Mouse (Mus musculus): Measurements from ENCODE around the gene Slc35g1. TPM values are rescaled to one million over a fixed set of nuclear protein-coding genes. Genes with fewer than 3 reads are reported as not detected.

The Slc35g1 gene
- total RNA-seq, 1 experiment, result 36.3 TPM

DNA sequence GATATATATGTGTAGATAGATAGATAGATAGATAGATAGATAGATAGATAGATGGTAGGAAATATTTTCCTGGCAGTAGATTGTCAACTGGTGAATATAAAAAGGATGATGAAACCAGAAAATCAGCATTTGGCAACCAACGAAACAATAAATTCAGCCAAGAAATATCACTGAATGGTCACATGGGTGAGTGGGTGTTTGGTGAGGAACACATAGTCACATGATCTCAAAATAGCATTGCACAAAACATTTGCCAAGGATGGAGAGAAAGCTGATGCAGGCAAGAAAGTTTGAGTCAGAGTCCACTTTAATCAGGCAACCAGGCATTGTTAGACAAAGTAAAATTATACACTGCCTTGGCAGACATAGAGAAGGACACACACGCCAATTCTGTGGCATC is 37.6 kb downstream of the Slc35g1 start:
- H3K27ac ChIP-seq (ENCODE audit: insufficient read depth, low read depth, low read length, poor library complexity, severe bottlenecking), result no peak overlapping the region
- no peak for DNase-seq (ENCODE audit: low read depth, low spot score)
- no peak overlapping the region for H3K4me3 ChIP-seq (ENCODE audit: insufficient read depth in 1 of 2, low read depth in 1 of 2, low read length in 2 of 2, poor library complexity in 1 of 2, severe bottlenecking in 1 of 2)
- no peak for TF ChIP-seq MAFK (IDR thresholded peaks at IDR 0.05; ENCODE audit: insufficient read depth, low read depth, low read length)
- TF ChIP-seq ZC3H11A (IDR thresholded peaks at IDR 0.05; ENCODE audit: borderline replicate concordance, low read depth, low read length), result no peak
- no peak for TF ChIP-seq ZNF384 (IDR thresholded peaks at IDR 0.05; ENCODE audit: low read depth, low read length)
- TF ChIP-seq CHD2 (IDR thresholded peaks at IDR 0.05; ENCODE audit: low read depth, low read length), result no peak
- no peak for TF ChIP-seq HCFC1 (IDR thresholded peaks at IDR 0.05; ENCODE audit: borderline replicate concordance, insufficient read depth, low read length)
- peaks cover 0 to 3% of the 10 kb centered on the region in 2 experiments; a peak in 1 of 4 replicates for H3K4me1 ChIP-seq (ENCODE audit: control insufficient read depth in 2 of 2, insufficient read depth in 2 of 2, low read length in 2 of 2, poor library complexity in 1 of 2)
- H3K36me3 ChIP-seq (ENCODE audit: control insufficient read depth, insufficient read depth, low read length, poor library complexity, severe bottlenecking), result no peaks in the 10 kb centered on the region
- in situ Hi-C loops (cut with MboI; ENCODE audit: low sequenced_read_pairs in 2 of 2, unreplicated experiment in 2 of 2), result loop anchor here in 1 of 2 experiments (25.0 kb wide), 1 partner anchor 329 kb away; no protein-coding TSS in a partner anchor
- no peak overlapping the region for H3K9ac ChIP-seq (ENCODE audit: insufficient read depth, low read depth, low read length, poor library complexity, severe bottlenecking)
- no peaks in the 10 kb centered on the region for H3K9me3 ChIP-seq (ENCODE audit: control insufficient read depth, insufficient read depth, low read depth, low read length)

DNA sequence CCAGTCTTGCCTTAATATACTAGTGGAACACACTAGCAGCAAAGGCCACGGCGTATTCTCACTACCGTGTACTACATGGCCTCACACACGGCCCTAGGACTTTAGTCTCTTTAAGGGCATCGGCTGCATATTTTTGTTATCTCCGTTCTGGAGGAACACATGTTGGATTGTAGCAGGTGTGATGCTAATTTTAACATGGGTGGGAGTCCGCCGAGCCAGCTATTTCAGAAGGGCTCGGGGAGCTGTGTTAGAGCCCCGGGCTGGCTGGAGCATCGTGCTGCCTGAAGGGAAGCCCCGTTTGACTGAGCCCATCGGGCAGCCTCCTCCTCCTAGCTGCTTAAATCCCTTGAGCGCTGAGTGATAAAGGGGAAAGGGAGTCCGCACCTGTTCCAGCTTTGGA is 39.4 kb downstream of the Slc35g1 start:
- in situ Hi-C loops (cut with MboI; ENCODE audit: low sequenced_read_pairs in 2 of 2, unreplicated experiment in 2 of 2), result loop anchor here in 1 of 2 experiments (25.0 kb wide), 1 partner anchor 327 kb away; no protein-coding TSS in a partner anchor
- Histone ChIP-seq H3K9me3 (ENCODE audit: control insufficient read depth, insufficient read depth, low read depth, low read length) (no peaks in the 10 kb centered on the region), H3K36me3 (ENCODE audit: control insufficient read depth, insufficient read depth, low read length, poor library complexity, severe bottlenecking) (no peaks in the 10 kb centered on the region), H3K4me3 (ENCODE audit: insufficient read depth in 1 of 2, low read depth in 1 of 2, low read length in 2 of 2, poor library complexity in 1 of 2, severe bottlenecking in 1 of 2) (no peak overlapping the region), H3K9ac (ENCODE audit: insufficient read depth, low read depth, low read length, poor library complexity, severe bottlenecking) (no peak overlapping the region), H3K4me1 (ENCODE audit: control insufficient read depth in 2 of 2, insufficient read depth in 2 of 2, low read length in 2 of 2, poor library complexity in 1 of 2) (peaks cover 0 to 3% of the 10 kb centered on the region in 2 experiments; a peak in 1 of 4 replicates), H3K27ac (ENCODE audit: insufficient read depth, low read depth, low read length, poor library complexity, severe bottlenecking) (no peak overlapping the region)
- no peak for TF ChIP-seq CHD2 (IDR thresholded peaks at IDR 0.05; ENCODE audit: low read depth, low read length)
- no peak for TF ChIP-seq MAFK (IDR thresholded peaks at IDR 0.05; ENCODE audit: insufficient read depth, low read depth, low read length)
- no peak for TF ChIP-seq HCFC1 (IDR thresholded peaks at IDR 0.05; ENCODE audit: borderline replicate concordance, insufficient read depth, low read length)
- no peak for TF ChIP-seq ZC3H11A (IDR thresholded peaks at IDR 0.05; ENCODE audit: borderline replicate concordance, low read depth, low read length)
- TF ChIP-seq ZNF384 (IDR thresholded peaks at IDR 0.05; ENCODE audit: low read depth, low read length), result no peak
- no peak for DNase-seq (ENCODE audit: low read depth, low spot score)

DNA sequence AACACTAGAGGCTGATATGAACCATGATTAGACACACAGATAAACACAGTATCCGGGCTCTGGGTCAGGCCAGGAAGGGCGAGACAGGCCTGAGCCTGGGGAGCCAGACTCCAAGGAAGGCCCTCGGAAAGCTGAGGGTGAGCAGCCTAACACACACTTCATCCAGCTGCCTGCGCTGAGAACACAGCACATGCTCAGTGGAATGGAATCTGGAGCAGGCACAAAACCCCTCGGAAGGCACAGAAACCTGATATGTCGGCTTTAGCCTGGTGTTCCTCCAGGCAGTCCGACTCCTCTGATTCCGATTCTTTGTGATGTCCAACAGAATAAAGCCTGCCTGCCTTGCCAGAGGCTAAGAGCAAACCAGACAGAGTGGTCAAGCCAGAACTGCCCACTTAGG is 46.1 kb downstream of the Slc35g1 start:
- DNase-seq (ENCODE audit: low read depth, low spot score), result no peak
- no peak for TF ChIP-seq ZC3H11A (IDR thresholded peaks at IDR 0.05; ENCODE audit: borderline replicate concordance, low read depth, low read length)
- no peak for TF ChIP-seq HCFC1 (IDR thresholded peaks at IDR 0.05; ENCODE audit: borderline replicate concordance, insufficient read depth, low read length)
- Histone ChIP-seq H3K27ac (ENCODE audit: insufficient read depth, low read depth, low read length, poor library complexity, severe bottlenecking) (no peak overlapping the region), H3K9ac (ENCODE audit: insufficient read depth, low read depth, low read length, poor library complexity, severe bottlenecking) (no peak overlapping the region; the same call in 1 of the 2 replicates), H3K4me3 (ENCODE audit: insufficient read depth in 1 of 2, low read depth in 1 of 2, low read length in 2 of 2, poor library complexity in 1 of 2, severe bottlenecking in 1 of 2) (no peak overlapping the region), H3K9me3 (ENCODE audit: control insufficient read depth, insufficient read depth, low read depth, low read length) (no peaks in the 10 kb centered on the region), H3K4me1 (ENCODE audit: control insufficient read depth in 2 of 2, insufficient read depth in 2 of 2, low read length in 2 of 2, poor library complexity in 1 of 2) (0 out of 4 replicates have a peak, but pooled peaks cover 0 to 2% of the 10 kb centered on the region in 2 experiments), H3K36me3 (ENCODE audit: control insufficient read depth, insufficient read depth, low read length, poor library complexity, severe bottlenecking) (no peaks in the 10 kb centered on the region)
- in situ Hi-C loops (cut with MboI; ENCODE audit: low sequenced_read_pairs in 2 of 2, unreplicated experiment in 2 of 2), result loop anchor here in 1 of 2 experiments (25.0 kb wide), 1 partner anchor 320 kb away; no protein-coding TSS in a partner anchor

DNA sequence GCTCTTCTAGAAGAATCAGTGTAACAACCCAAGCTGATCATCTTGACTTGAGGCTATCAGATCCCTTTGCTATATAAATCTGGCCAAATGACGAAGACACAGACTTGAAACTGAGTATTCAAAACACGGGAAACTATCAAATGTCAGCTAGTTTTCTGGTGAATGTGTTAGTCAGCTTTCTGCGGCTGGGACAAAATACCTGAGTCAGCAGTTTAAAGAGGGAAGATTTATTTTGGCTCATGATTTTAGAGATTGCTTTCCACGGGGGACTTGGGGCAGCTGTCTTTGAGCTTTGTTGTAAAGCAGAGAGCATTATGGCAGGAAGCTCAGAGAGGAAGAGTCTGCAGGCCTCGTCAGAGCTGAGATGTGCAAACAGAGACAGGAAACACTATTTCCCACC is 50.0 kb downstream of the Slc35g1 start:
- no peak overlapping the region for H3K27ac ChIP-seq (ENCODE audit: insufficient read depth, low read depth, low read length, poor library complexity, severe bottlenecking)
- TF ChIP-seq MAFK (IDR thresholded peaks at IDR 0.05; ENCODE audit: insufficient read depth, low read depth, low read length), result peak; percentile 96
- TF ChIP-seq ZNF384 (IDR thresholded peaks at IDR 0.05; ENCODE audit: low read depth, low read length), result no peak
- H3K4me1 ChIP-seq (ENCODE audit: control insufficient read depth in 2 of 2, insufficient read depth in 2 of 2, low read length in 2 of 2, poor library complexity in 1 of 2), result 0 out of 4 replicates have a peak, but pooled peaks cover 0 to 2% of the 10 kb centered on the region in 2 experiments
- H3K9me3 ChIP-seq (ENCODE audit: control insufficient read depth, insufficient read depth, low read depth, low read length), result no peaks in the 10 kb centered on the region
- no peak overlapping the region for H3K4me3 ChIP-seq (ENCODE audit: insufficient read depth in 1 of 2, low read depth in 1 of 2, low read length in 2 of 2, poor library complexity in 1 of 2, severe bottlenecking in 1 of 2)
- H3K9ac ChIP-seq (ENCODE audit: insufficient read depth, low read depth, low read length, poor library complexity, severe bottlenecking), result no peak overlapping the region
- in situ Hi-C loops (cut with MboI; ENCODE audit: low sequenced_read_pairs in 2 of 2, unreplicated experiment in 2 of 2), result loop anchor here in 1 of 2 experiments (25.0 kb wide), 1 partner anchor 317 kb away; no protein-coding TSS in a partner anchor
- no peaks in the 10 kb centered on the region for H3K36me3 ChIP-seq (ENCODE audit: control insufficient read depth, insufficient read depth, low read length, poor library complexity, severe bottlenecking)
- DNase-seq (ENCODE audit: low read depth, low spot score), result no peak

Other genes with a start within 250 kb of the Slc35g1 start
- 12.2 and 14.8 TPM in 2 replicates for gene Fra10ac1, start 171.8 kb upstream of the Slc35g1 start, total RNA-seq (2012; rRNA removed)
- gene Lgi1, start 131.4 kb upstream of the Slc35g1 start, total RNA-seq (2012; rRNA removed), result 0.18 and 0.53 TPM in 2 replicates
- 2.2 and 3.2 TPM in 2 replicates for gene Plce1, start 85.1 kb downstream of the Slc35g1 start, total RNA-seq (2012; rRNA removed)

Measured in ES-E14 (cell line).